Mouse (Mus musculus) spleen, adult 2 months (tissue): ENCODE measurements around the gene Cdiptos.

Experiments used
- CTCF ChIP-seq: fragments of 200-500 bp; IDR thresholded peaks from 2 replicates; pipeline ENCODE4 v1.5.1; 2011; ENCODE audit warnings: mild to moderate bottlenecking, inconsistent platforms; ENCODE audit not compliant: insufficient read depth, insufficient read length, insufficient replicate concordance; ENCODE audit errors: extremely low read depth
- POLR2A ChIP-seq: fragments of 200-500 bp; IDR thresholded peaks from 2 replicates; pipeline ENCODE4 v1.6.1; 2011; ENCODE audit warnings: low read depth, low read length, inconsistent platforms

DNA sequence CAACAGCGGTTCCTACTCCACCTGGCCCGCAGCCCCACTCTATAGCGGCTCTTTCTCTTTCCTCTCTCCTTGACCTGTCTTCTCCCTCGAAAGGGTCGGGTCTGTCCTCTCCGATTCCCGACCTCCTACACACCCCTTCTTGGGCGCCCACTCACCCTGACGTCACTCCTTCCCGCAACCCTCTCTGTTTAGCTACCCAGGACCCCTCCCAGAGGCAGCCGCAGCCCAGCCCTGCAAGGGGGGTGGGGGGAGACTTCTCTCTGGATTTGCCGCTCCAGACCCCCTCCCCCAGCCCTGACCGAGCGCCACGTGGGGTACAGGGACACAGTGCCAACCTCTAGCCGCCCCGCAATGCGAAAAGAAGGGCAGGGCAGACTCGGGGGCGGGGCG, 26.5 kb downstream of the Cdiptos start, which contains the start of gene Asphd1:
- TF ChIP-seq POLR2A (no peak), CTCF (no peak)
